Mouse (Mus musculus) ES-Bruce4 (cell line): Measurements from ENCODE around the gene Mutyh. TPM values are rescaled to one million over a fixed set of nuclear protein-coding genes. Genes with fewer than 3 reads are reported as not detected.

Source experiments
- H3K27ac ChIP-seq: 2 replicates; pipeline ENCODE4 v1.5.1; 2012; ENCODE audit warnings: low read length, inconsistent platforms; ENCODE audit not compliant: insufficient read depth
- H3K27me3 ChIP-seq: 2 replicates; pipeline ENCODE4 v1.6.1; 2012; ENCODE audit warnings: mild to moderate bottlenecking, low read length, inconsistent platforms; ENCODE audit not compliant: control insufficient read depth, poor library complexity, insufficient read depth, severe bottlenecking
- H3K36me3 ChIP-seq: 2 replicates; pipeline ENCODE4 v1.6.1; 2012; ENCODE audit warnings: inconsistent platforms, mild to moderate bottlenecking, low read length, moderate library complexity; ENCODE audit not compliant: control insufficient read depth, poor library complexity, insufficient read depth, severe bottlenecking
- H3K4me1 ChIP-seq: one replicate; pipeline ENCODE4 v1.8.1; 2011; ENCODE audit warnings: low read length; ENCODE audit not compliant: control insufficient read depth, insufficient read depth
- H3K4me3 ChIP-seq: 2 replicates; pipeline ENCODE4 v1.5.1; 2011; ENCODE audit warnings: low read depth, mild to moderate bottlenecking, low read length
- H3K9ac ChIP-seq: 2 replicates; pipeline ENCODE4 v1.6.1; 2012; ENCODE audit warnings: low read depth, mild to moderate bottlenecking, inconsistent platforms; ENCODE audit not compliant: poor library complexity, severe bottlenecking
- H3K9me3 ChIP-seq: replicated peaks from 2 replicates; pipeline ENCODE4 v1.6.1; 2012; ENCODE audit warnings: mild to moderate bottlenecking, low read length, inconsistent platforms; ENCODE audit not compliant: control insufficient read depth, poor library complexity, insufficient read depth, severe bottlenecking
- CTCF ChIP-seq: IDR thresholded peaks from one replicate; pipeline ENCODE4 v1.8.1; 2011; ENCODE audit warnings: low read depth, low read length
- EP300 ChIP-seq: IDR thresholded peaks from 2 replicates; pipeline ENCODE4 v1.6.1; 2011; ENCODE audit warnings: low read depth, low read length; ENCODE audit not compliant: insufficient read depth
- POLR2A ChIP-seq: IDR thresholded peaks from one replicate; pipeline ENCODE4 v1.8.1; 2011; ENCODE audit warnings: low read length; ENCODE audit not compliant: insufficient read depth
- polyA plus RNA-seq: library from polyadenylated mRNA; stranded (reverse); fragments of >200 nt; gene quantifications from 2 replicates; pipeline ENCODE4 v1.2.4, GENCODE M21; 2011; ENCODE audit warnings: low read depth; ENCODE audit not compliant: missing spikeins, insufficient read depth, insufficient read length

Gene Mutyh
- polyA plus RNA-seq, 1 experiment = 30.0 TPM

DNA sequence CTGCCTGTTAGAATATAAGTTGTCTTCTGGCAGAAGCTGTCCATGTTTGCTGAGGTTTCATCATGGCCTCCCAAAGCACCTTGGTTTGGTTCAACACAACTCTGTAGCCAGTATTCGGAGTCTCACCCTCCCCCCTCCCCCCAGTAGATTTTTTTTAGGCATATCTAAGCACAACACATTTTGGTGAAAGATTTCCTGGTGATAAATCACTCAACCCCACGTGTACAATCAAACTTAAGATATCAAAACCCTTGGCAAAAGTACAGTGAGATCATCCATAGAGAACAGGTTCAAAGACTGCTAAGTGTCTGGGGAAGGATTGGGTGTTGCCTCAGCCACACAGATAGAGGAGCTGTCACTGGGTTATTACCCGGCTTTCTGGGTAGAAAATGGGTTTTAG is 3.5 kb downstream of the Mutyh start:
- no peak overlapping the region for H3K27ac ChIP-seq
- H3K9ac ChIP-seq = no peak overlapping the region
- TF ChIP-seq EP300 (no peak), POLR2A (no peak), CTCF (no peak)
- H3K27me3 ChIP-seq = no peaks in the 10 kb centered on the region
- 0 out of 2 replicates have a peak, but pooled peaks cover 5% of the 10 kb centered on the region for H3K36me3 ChIP-seq
- H3K4me3 ChIP-seq = no peak overlapping the region
- no peaks in the 10 kb centered on the region for H3K9me3 ChIP-seq
- peaks cover 2% of the 10 kb centered on the region for H3K4me1 ChIP-seq

GRCm38 (mm10) chr4:116815276-116815675 is 7.8 kb downstream of the Mutyh start:
- Histone ChIP-seq H3K27ac (no peak overlapping the region), H3K9me3 (no peaks in the 10 kb centered on the region), H3K27me3 (no peaks in the 10 kb centered on the region), H3K4me3 (no peak overlapping the region), H3K4me1 (no peaks in the 10 kb centered on the region), H3K9ac (no peak overlapping the region), H3K36me3 (peaks cover 5% of the 10 kb centered on the region)
- TF ChIP-seq EP300 (no peak), CTCF (no peak), POLR2A (no peak)

- Histone ChIP-seq H3K36me3 (peaks cover 5% of the 10 kb centered on the region), H3K9me3 (no peaks in the 10 kb centered on the region)
- TF ChIP-seq EP300 = no peak
- no peak for TF ChIP-seq CTCF
- TF ChIP-seq POLR2A = no peak
Observed at GRCm38 (mm10) chr4:116817486-116817885, 10.0 kb downstream of the Mutyh start.

DNA sequence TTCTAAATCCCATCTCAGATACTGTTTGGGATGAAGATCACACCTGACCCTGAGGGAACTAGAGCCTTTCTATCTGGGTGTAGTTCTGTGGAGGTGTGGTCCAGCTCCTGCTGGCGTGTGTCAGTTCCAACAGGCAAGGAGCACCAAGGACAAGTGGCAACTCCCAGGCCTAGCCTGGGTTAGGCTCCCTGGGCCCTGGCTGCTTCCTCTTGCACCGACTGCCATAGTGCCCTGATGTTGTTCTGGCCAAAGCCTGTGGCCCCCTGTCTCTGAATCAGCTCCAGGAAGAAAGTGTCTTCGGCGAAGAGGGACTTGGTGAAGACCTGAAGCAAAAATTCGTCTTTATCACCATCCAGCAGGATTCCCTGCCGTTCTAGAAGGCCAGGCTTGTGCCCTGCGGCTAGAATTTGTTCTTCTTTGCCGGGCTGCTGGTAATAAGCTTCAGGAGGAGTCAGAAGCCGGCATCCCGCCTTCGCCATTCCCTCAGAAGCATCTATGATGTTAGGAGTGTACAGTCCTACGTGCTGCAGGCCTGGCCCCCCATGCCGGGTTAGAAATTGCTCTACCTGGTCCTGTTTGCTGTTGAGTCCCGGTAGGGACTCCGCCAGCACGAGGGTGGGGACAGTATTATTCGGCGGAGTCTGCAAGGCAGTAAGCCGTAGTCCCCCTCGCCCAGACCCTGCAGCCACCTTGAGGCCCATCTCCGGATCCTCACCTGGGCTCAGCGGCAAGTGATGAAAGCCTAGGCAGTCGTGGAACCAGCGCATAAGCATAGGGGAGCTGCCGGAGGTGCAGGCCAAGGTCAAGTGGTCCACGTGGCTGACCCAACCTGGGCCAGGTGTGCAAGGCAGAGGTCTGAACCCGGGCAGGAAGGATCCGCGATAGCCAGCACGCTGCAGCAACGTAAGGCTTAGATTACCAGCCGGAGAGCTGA is 12.7 kb downstream of the Mutyh start:
- Histone ChIP-seq H3K4me1 (peaks cover 3% of the 10 kb centered on the region), H3K4me3 (peak overlapping the region; percentile 60), H3K9me3 (no peaks in the 10 kb centered on the region), H3K27me3 (no peaks in the 10 kb centered on the region), H3K9ac (peak overlapping the region; percentile 45), H3K27ac (no peak overlapping the region), H3K36me3 (peaks cover 4% of the 10 kb centered on the region)
- 0 out of 2 replicates have a peak, but pooled peaks have one; percentile 8 for TF ChIP-seq EP300
- no peak for TF ChIP-seq POLR2A
- TF ChIP-seq CTCF = no peak

More at GRCm38 (mm10) chr4:116817486-116817885, 10.0 kb downstream of the Mutyh start:
- no peak overlapping the region for H3K4me3 ChIP-seq
- H3K9ac ChIP-seq = no peak overlapping the region
- H3K27me3 ChIP-seq = no peaks in the 10 kb centered on the region
- no peaks in the 10 kb centered on the region for H3K4me1 ChIP-seq
- H3K27ac ChIP-seq = no peak overlapping the region

DNA sequence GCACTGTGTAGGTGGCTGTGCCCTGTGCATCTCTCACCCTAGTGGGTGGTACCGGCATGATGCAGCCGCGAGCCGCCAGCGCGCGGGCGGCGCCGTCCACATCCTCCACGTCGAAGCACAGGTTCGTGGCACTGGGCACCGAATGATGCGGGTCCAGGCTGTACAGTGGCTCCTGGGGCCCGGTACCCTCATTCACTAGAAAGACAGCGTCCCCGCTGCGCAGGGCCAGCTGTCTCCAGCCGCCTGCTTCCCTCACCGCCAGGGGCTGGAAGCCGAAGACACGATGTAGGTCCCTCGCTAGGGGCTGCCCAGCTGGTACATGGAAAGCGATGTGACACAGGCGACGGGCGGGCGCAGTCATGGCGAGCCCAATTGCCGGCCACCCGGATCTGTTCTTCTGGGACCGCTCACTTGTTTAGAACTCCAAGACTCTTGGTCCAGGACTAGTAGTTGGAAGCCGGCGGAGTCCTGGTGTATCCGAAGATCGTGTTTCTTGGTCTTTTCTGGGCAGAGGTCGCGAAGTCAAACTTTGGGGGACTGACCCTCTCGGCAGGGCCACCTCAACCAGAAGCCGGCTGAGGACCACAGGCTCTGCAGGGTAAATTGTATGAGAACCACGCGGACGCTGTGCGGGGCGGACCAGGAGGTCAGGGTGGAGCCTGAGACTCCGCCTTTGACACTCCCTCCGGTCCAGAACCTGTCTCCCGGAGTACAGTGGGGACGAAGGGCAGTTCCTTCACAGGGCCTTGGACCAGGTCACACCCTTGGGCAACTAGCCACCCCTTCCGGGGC is 13.6 kb downstream of the Mutyh start:
- Histone ChIP-seq H3K4me3 (peak overlapping the region; percentile 60), H3K27ac (no peak overlapping the region), H3K36me3 (no peaks in the 10 kb centered on the region; the same call in none of the 2 replicates), H3K9me3 (no peaks in the 10 kb centered on the region), H3K4me1 (peaks cover 3% of the 10 kb centered on the region), H3K9ac (peak overlapping the region; percentile 45), H3K27me3 (no peaks in the 10 kb centered on the region)
- no peak for TF ChIP-seq CTCF
- TF ChIP-seq POLR2A = peak; percentile 51
